Mouse (Mus musculus) forebrain, embryonic 11.5 days (tissue): ENCODE data around the gene Chfr. TPM values are rescaled to one million over a fixed set of nuclear protein-coding genes. Genes with fewer than 3 reads are reported as not detected.

Experiments
- ATAC-seq: fragments of 200-750 bp; cut with Nextera tagmentation; replicated peaks from 2 replicates; pipeline ENCODE4 v1.8.0; 2017; ENCODE audit warnings: moderate TSS enrichment; ENCODE audit not compliant: low FRiP score
- DNase-seq: peaks from one replicate; pipeline ENCODE4 v3.0.0-alpha.2; 2017; ENCODE audit warnings: low spot score
- H3K27ac ChIP-seq: fragments of 300-500 bp; sonication (generic); 2 replicates; pipeline ENCODE4 v1.5.1; 2014; ENCODE audit warnings: low read depth, low read length
- H3K27me3 ChIP-seq: fragments of 300-500 bp; sonication (generic); 2 replicates; pipeline ENCODE4 v1.6.1; 2014; ENCODE audit warnings: mild to moderate bottlenecking, low read length, mixed read lengths; ENCODE audit not compliant: control insufficient read depth, insufficient read depth
- H3K36me3 ChIP-seq: fragments of 300-500 bp; sonication (generic); 2 replicates; pipeline ENCODE4 v1.6.1; 2014; ENCODE audit warnings: mild to moderate bottlenecking, low read length, moderate library complexity, mixed read lengths; ENCODE audit not compliant: control insufficient read depth, insufficient read depth
- H3K4me1 ChIP-seq: fragments of 300-500 bp; sonication (generic); replicated peaks from 2 replicates; pipeline ENCODE4 v1.6.1; 2014; ENCODE audit warnings: low read length, mixed read lengths; ENCODE audit not compliant: control insufficient read depth, insufficient read depth
- H3K4me2 ChIP-seq: fragments of 300-500 bp; sonication (generic); 2 replicates; pipeline ENCODE4 v1.6.1; 2014; ENCODE audit warnings: low read depth, mild to moderate bottlenecking, low read length, moderate library complexity, mixed read lengths; ENCODE audit not compliant: severe bottlenecking
- H3K4me3 ChIP-seq: fragments of 300-500 bp; sonication (generic); 2 replicates; pipeline ENCODE4 v1.5.1; 2014; ENCODE audit warnings: low read depth, low read length
- H3K9ac ChIP-seq: fragments of 300-500 bp; sonication (generic); 2 replicates; pipeline ENCODE4 v1.6.1; 2014; ENCODE audit warnings: low read length
- H3K9me3 ChIP-seq: fragments of 300-500 bp; sonication (generic); 2 replicates; pipeline ENCODE4 v1.6.1; 2016; ENCODE audit warnings: low read length, mixed read lengths; ENCODE audit not compliant: control insufficient read depth
- WGBS: fragments of 180-500 bp; shearing (Covaris S2); extraction: QIAGEN DNeasy Blood & Tissue Kit; methylation state at CpG from one replicate; pipeline ENCODE4 v1.1.7; 2014; 5-methylcytosine and 5-hydroxymethylcytosine counted together
- polyA plus RNA-seq: library from polyadenylated mRNA; unstranded; fragments of >200 nt; fragmentation: Nextera tagmentation; extraction: Ambion mirVana; gene quantifications from 2 replicates; pipeline ENCODE4 v1.2.1, GENCODE M21; 2014

Gene Chfr
- polyA plus RNA-seq, 1 experiment from 2014 or later, result 69.2 TPM

- whole genome bisulfite sequencing, result 2% methylated on average over 36 of the region's 37 CpGs
- DNase-seq (peak; percentile 66), ATAC-seq (peak; percentile 36)
- H3K4me3 ChIP-seq, result peak overlapping the region; percentile 23
- no peaks in the 10 kb centered on the region for H3K9me3 ChIP-seq
- H3K4me1 ChIP-seq, result peaks cover 11% of the 10 kb centered on the region
- peak overlapping the region; percentile 55 for H3K4me2 ChIP-seq
- 0 out of 2 replicates have a peak, but pooled peaks cover 2% of the 10 kb centered on the region for H3K27me3 ChIP-seq
- peaks cover 18% of the 10 kb centered on the region for H3K36me3 ChIP-seq
- H3K27ac ChIP-seq, result no peak overlapping the region
- H3K9ac ChIP-seq, result 0 out of 2 replicates have a peak overlapping the region, but pooled peaks have one; percentile 4
Measured at GRCm38 (mm10) chr5:110100921-110101631, 34.6 kb upstream of the Chfr start.

DNA sequence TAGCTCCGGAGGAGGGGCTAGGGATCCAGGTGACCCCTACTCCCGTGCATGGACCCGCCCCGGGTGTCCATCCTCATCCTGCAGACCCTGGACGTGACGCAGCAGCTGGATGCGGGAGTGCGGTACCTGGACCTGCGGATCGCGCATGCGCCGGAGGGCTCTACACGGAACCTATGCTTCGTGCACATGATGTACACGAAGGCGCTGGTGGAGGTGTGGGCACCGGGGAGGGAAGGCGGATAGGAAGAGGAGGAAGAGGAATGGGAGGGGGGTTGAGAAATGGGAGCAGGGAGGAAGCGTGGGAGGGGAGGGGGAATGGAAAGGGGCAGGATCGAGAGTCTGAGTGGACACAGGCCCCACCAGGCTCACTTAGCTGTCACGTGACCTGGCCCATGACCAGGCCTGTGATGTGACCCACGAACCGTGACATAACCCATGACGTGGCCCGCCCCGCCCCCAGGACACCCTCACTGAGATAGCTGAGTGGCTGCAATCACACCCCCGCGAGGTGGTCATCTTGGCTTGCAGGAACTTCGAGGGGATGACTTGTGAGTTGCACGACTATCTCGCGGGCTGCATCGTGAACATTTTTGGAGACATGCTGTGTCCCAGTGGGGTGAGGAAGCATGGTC is 33.8 kb upstream of the Chfr start:
- H3K27me3 ChIP-seq, result 0 out of 2 replicates have a peak, but pooled peaks cover 2% of the 10 kb centered on the region
- DNase-seq (peak; percentile 73), ATAC-seq (peak; percentile 13; the same call in 1 of the 2 replicates)
- H3K27ac ChIP-seq, result no peak overlapping the region
- peak overlapping the region; percentile 55 for H3K4me2 ChIP-seq
- no peaks in the 10 kb centered on the region for H3K9me3 ChIP-seq
- 19% methylated on average over 34 of the region's 34 CpGs for WGBS
- H3K4me1 ChIP-seq, result peaks cover 18% of the 10 kb centered on the region
- H3K9ac ChIP-seq, result no peak overlapping the region
- H3K36me3 ChIP-seq, result peaks cover 18% of the 10 kb centered on the region
- peak overlapping the region; percentile 23 for H3K4me3 ChIP-seq

- Histone ChIP-seq H3K4me2 (no peak overlapping the region), H3K36me3 (peaks cover 18% of the 10 kb centered on the region), H3K4me1 (peaks cover 19% of the 10 kb centered on the region), H3K27ac (no peak overlapping the region), H3K9me3 (no peaks in the 10 kb centered on the region), H3K9ac (no peak overlapping the region), H3K27me3 (0 out of 2 replicates have a peak, but pooled peaks cover 2% of the 10 kb centered on the region), H3K4me3 (no peak overlapping the region)
- DNase-seq (no peak), ATAC-seq (no peak)
- WGBS, result 95% methylated on average over 13 of the region's 13 CpGs
Measured at GRCm38 (mm10) chr5:110102429-110102828, 33.2 kb upstream of the Chfr start.

GRCm38 (mm10) chr5:110102853-110103625 is 32.6 kb upstream of the Chfr start:
- no peak overlapping the region for H3K4me3 ChIP-seq
- H3K4me2 ChIP-seq, result no peak overlapping the region
- no peaks in the 10 kb centered on the region for H3K9me3 ChIP-seq
- WGBS, result 92% methylated on average over 19 of the region's 19 CpGs
- 0 out of 2 replicates have a peak, but pooled peaks cover 2% of the 10 kb centered on the region for H3K27me3 ChIP-seq
- DNase-seq (peak; percentile 53), ATAC-seq (no peak)
- H3K4me1 ChIP-seq, result peaks cover 19% of the 10 kb centered on the region
- peaks cover 18% of the 10 kb centered on the region for H3K36me3 ChIP-seq
- no peak overlapping the region for H3K27ac ChIP-seq
- no peak overlapping the region for H3K9ac ChIP-seq

- Histone ChIP-seq H3K27me3 (0 out of 2 replicates have a peak, but pooled peaks cover 2% of the 10 kb centered on the region), H3K4me2 (no peak overlapping the region), H3K4me1 (peaks cover 19% of the 10 kb centered on the region), H3K4me3 (no peak overlapping the region), H3K9me3 (no peaks in the 10 kb centered on the region), H3K36me3 (peaks cover 18% of the 10 kb centered on the region), H3K27ac (no peak overlapping the region), H3K9ac (no peak overlapping the region)
- ATAC-seq (no peak), DNase-seq (peak; percentile 56)
- 94% methylated on average over 27 of the region's 27 CpGs for WGBS
Measured at GRCm38 (mm10) chr5:110103901-110104615, 31.6 kb upstream of the Chfr start.

DNA sequence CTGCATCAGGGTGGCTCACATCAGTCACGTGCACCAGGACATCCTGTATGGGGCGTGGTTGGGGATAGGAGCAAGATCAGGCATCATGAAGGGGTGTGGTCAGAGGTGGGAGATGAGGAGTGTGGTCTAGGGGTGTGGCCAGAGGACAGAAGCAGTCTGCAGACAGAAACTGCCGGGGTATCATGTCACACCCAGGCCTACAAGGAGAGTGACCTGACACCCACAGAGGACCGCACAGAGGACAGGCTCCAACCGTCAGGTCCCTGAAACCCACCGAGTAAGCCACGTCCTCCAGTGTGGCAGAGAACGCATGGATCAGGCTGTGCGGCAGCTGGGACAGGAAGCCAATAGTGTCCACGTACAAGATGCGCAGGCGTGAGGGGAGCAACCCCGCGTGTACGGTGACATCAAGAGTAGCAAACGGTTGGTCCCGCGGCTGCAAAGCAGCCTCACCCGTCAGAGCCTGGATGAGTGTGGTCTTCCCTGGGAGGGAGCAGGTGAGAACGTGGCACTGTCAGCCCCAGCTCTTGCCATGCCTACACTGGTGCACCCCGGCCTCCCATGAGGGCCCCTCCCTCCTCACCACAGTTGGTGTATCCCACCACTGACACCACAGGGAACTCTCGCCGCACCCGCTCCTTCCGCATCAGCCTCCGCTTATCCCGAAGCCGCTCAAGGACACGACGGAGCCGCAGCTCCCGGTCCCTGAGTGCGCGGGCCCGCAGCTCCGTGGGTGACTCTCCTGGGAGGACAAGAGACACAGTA is 30.8 kb upstream of the Chfr start:
- ATAC-seq, result no peak
- DNase-seq, result peak; percentile 53

DNA sequence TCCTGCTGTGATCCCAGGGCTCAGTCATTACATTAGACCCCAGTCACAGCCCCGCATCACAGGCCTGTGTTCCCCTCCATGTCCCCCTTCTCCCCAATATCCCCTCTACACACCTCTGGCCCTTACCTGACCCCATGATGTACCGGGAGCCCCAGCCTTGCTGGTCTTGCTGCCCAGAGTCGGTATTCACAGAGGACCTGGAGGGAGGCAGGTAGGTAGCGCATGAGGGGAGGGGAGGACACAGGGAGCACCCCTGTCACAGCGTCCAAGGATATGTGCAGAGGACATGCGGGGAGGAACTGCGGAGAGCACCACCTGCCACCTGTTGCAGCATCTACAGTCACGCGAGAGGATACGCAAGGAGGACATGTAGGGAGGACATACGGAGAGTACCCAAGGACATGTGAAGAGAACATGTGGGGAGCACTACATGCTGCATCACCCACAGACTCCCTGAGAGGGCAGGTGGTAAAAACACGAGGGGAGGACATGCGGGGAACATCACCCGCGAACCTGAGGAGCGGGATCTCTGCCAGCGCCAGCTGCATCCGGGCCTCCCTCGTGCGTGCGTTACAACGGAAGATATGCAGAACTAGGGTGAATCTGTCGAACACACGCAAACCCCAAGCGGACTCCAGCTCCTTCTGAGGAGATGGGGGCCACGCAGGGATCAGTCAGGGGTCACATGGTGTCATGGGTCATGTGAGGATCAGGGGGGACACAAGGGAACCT is 29.3 kb upstream of the Chfr start:
- peaks cover 18% of the 10 kb centered on the region for H3K36me3 ChIP-seq
- H3K9me3 ChIP-seq, result no peaks in the 10 kb centered on the region
- peak; percentile 53 for DNase-seq
- peaks cover 13% of the 10 kb centered on the region for H3K4me1 ChIP-seq
- peak overlapping the region; percentile 50 for H3K4me3 ChIP-seq
- H3K9ac ChIP-seq, result no peak overlapping the region
- H3K27me3 ChIP-seq, result 0 out of 2 replicates have a peak, but pooled peaks cover under 1% of the 10 kb centered on the region
- H3K4me2 ChIP-seq, result peak overlapping the region; percentile 81
- ATAC-seq, result no peak
- WGBS, result 94% methylated on average over 26 of the region's 26 CpGs
- no peak overlapping the region for H3K27ac ChIP-seq

More for the DNA sequence above, 30.8 kb upstream of the Chfr start:
- Histone ChIP-seq H3K4me2 (no peak overlapping the region), H3K9ac (no peak overlapping the region), H3K36me3 (peaks cover 18% of the 10 kb centered on the region), H3K27me3 (0 out of 2 replicates have a peak, but pooled peaks cover 2% of the 10 kb centered on the region), H3K4me3 (no peak overlapping the region), H3K9me3 (no peaks in the 10 kb centered on the region), H3K4me1 (peaks cover 19% of the 10 kb centered on the region), H3K27ac (no peak overlapping the region)
- WGBS, result 96% methylated on average over 36 of the region's 36 CpGs
